Mouse (Mus musculus) brain, embryonic 14.5 days (tissue): Measurements from ENCODE around the gene Mall. TPM values are rescaled to one million over a fixed set of nuclear protein-coding genes. Genes with fewer than 3 reads are reported as not detected.

Experiments used
- DNase-seq: peaks from one replicate; pipeline ENCODE4 v3.0.0-alpha.2; 2011; ENCODE audit warnings: low read depth
- CTCF ChIP-seq: fragments of 200-500 bp; IDR thresholded peaks from 2 replicates; pipeline ENCODE4 v1.5.1; 2012; ENCODE audit warnings: inconsistent platforms, mild to moderate bottlenecking, moderate library complexity, borderline replicate concordance; ENCODE audit not compliant: insufficient read depth, insufficient read length; ENCODE audit errors: extremely low read depth
- POLR2A ChIP-seq: fragments of 200-500 bp; IDR thresholded peaks from 2 replicates; pipeline ENCODE4 v1.6.1; 2012; ENCODE audit warnings: mild to moderate bottlenecking, inconsistent platforms, borderline replicate concordance; ENCODE audit not compliant: poor library complexity, insufficient read depth, insufficient read length, severe bottlenecking; ENCODE audit errors: extremely low read depth
- polyA plus RNA-seq: library from polyadenylated mRNA; depleted of rRNA; stranded (reverse); fragments of >200 nt; gene quantifications from 2 replicates; pipeline ENCODE4 v1.2.3, GENCODE M21; 2012

Mall gene
- polyA plus RNA-seq, 1 experiment, result 1.6 TPM

DNA sequence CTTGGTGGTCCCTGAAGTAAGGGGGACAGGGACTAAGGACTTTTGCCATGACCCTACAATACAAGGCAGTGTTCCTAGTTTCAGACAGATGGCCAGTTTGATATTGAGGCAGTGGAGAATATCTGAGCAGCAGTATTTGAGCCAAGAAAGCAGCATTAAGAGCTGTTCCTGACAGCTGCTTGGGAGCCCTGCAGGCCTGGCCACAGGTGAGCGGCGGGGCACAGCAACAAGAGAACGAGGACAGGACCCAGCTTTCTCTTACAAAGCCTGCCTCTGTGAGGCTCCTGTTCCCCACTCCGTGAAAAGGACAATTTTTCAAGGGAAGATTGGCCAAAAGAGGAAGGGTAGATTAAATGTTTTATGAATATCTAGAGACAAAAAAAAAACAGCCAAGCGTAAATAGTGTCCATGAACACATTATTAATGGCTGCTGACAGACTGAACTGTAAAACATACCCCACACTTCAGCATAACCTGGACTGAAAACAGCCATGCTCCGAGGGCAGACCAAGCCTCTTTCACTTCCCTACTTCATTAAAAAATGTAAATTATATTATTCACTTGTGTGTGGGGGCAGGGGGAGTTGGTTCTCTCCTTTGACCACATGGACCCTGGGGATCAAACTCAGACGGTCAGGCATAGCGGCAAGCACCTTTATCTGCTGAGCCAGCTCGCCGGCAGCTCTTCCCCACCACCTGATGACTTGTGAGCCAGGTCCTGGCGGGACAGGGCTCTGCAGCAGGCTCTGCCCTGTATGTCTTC is 22.3 kb upstream of the Mall start:
- TF ChIP-seq CTCF (no peak), POLR2A (no peak)
- DNase-seq, result no peak

- TF ChIP-seq POLR2A, result no peak
- TF ChIP-seq CTCF, result no peak
- DNase-seq, result no peak
Measured at GRCm38 (mm10) chr2:127749376-127749775, 19.6 kb upstream of the Mall start.

DNA sequence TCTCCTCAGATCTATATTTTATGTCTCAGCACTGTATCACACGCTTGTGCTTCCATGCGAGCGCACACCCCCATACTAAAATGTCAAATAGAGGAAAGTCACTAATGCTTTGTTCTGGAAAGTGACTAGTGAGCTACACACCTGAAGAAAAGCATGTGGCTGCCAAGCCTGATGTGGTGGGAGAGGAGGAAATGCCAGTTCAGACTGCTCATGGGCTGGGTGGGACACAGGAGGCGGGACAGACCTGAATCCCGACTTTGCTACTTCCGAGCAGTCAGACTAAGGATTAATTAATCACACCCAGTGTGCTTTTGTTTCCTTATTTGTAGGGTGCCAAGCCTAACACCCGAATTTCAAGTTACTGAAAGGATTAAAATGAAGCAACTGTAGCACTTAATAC is 18.6 kb upstream of the Mall start:
- DNase-seq, result no peak
- TF ChIP-seq POLR2A, result no peak
- TF ChIP-seq CTCF, result no peak

DNA sequence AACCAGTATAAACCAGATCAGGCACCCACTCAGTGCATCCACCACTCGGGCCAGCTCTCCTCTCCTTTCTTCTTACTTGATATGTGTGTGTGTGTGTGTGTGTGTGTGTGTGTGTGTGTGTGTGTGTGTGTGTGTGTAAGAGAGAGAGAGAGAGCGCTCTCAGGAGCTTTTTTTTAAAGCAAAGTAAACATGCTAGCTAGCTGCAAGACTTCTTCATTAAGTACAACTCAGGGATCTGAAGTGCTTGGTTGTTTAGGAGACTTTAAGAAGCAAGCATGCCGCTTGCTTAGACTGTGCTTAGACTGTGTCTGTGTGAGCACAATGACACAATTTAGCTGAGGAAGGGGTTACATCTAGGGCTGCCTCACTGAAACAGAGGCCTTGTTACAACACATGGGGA is 12.9 kb upstream of the Mall start:
- TF ChIP-seq POLR2A, result no peak
- TF ChIP-seq CTCF, result no peak

GRCm38 (mm10) chr2:127740756-127741519 is 11.2 kb upstream of the Mall start:
- TF ChIP-seq POLR2A, result no peak
- TF ChIP-seq CTCF, result no peak
- DNase-seq, result no peak

More for the DNA sequence above, 12.9 kb upstream of the Mall start:
- DNase-seq, result no peak

GRCm38 (mm10) chr2:127737885-127738284 is 8.2 kb upstream of the Mall start:
- no peak for DNase-seq
- TF ChIP-seq POLR2A (no peak), CTCF (no peak)

DNA sequence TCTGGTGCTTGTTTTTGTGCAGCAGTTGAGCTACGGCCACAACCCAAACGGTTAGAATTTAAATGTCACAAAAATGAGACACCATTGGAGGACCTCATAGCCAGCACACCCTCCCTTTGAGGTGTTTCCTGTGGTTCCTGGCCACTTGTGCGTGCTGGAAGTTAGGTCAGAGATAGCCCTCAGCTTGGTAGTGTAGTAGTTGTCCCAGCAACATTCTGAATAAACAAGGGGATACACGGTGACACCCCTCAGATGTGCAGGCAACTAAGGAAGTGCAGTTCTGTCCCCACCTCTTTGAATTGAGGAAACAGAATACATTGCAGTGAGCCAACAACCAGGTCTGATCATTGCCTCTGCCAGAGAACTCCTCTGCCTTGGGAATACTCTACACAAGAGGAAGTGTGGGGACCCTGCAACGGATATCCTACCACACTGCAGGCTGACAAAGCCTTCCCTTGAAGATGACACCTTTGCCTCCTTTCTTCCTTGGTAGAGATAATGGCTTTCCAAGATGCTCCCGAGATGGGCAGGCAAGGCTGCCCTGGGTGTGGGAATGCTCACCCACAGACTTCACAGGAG is 7.0 kb upstream of the Mall start:
- TF ChIP-seq CTCF, result no peak
- DNase-seq, result no peak

DNA sequence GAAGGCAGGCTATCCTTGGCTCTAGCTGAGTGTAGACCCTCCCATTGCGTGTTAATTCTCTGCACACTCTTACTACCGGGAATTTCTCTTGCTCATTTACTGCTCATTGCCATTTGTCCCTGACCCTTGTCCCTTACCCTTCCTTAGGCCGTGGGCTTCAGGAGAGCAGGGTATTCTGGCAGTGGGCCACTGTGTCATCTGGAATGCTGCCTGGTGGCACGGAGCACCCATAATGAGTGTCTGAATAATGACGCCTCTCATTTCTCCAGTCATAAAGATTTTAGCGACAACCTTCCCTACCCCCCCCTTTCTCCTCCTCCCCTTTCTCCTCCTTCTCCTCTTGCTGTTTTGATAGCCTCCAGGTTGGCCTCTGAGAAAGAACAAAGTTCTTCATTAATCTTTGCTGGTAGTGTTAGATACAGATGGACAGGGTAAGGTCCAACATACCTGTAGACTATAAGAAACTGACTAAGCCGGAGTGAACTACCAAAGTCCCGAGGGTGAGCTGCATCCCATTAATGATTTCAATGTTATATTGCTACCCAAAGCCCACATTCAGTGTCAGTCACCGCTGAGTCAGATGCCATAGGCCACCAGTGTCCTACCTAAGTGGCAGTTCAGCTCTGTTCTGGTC is 5.9 kb upstream of the Mall start:
- TF ChIP-seq POLR2A, result no peak
- no peak for TF ChIP-seq CTCF
- DNase-seq, result no peak

DNA sequence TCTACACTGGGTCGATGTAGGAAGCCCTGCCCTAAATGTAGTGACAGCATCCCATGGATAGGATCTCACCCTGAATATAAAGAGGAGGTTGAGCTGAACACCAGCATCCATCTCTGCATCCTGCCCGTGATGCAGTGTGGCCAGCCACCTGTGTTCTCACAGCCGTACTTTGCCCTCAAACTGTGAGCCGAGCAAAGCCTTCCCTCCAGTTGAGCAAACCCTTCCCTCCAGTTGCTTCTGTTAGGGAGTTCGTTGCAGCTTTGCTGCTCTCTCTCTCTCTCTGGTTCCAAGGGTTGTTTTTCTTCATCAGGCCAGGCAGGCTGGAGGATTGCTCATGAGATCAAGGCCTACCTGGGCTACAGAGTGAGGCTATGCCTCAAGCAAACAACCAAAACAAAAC is 5.2 kb upstream of the Mall start:
- DNase-seq, result no peak
- TF ChIP-seq POLR2A (no peak), CTCF (no peak)

- no peak for DNase-seq
- no peak for TF ChIP-seq CTCF
- no peak for TF ChIP-seq POLR2A
Measured at GRCm38 (mm10) chr2:127730301-127730997, 717 bp upstream of the Mall start.

DNA sequence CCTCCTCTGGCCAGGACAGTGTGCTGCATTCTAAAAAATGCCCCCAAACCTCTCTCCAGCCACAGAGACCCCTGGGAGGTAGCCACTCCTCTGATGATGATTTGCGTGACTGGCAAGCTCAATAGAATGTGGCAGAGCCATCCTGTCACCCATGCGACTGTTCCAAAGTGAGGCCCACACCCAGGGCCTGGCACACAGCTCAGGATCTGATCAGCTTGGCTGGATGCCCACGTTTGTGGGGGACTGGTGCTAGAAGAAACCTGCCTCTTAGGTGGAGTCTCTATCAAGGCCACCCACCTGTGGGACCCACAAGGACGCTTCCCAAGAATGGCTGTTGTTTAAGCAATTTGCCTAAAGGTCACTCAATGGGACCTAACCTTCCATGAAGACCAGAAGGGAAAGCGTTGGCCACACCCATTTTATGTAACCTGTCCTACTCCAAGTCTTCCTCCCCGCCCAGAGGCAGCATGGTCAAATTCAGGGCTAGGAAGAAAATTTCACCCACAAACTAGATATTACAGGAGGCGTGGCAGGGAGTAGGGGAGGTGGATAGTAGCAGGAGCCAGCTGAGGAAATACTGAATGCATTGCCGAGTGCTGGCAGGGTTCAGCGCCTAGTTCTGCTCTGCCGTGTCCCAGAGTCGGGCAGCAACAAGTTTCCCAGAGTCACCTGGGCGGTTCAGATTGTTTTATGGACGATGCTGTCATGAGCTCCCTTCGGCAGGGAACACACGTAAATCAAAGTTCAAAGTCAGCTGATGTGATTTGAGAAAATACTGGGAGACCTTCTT is 876 bp downstream of the Mall start:
- TF ChIP-seq POLR2A, result no peak
- TF ChIP-seq CTCF, result no peak
- no peak for DNase-seq
